Mouse (Mus musculus): Measurements from ENCODE around the gene Notch2. TPM values are rescaled to one million over a fixed set of nuclear protein-coding genes. Genes with fewer than 3 reads are reported as not detected.

Gene Notch2
- 16.3 and 16.6 TPM in 2 replicates for total RNA-seq (2015; ENCODE audit: low replicate concordance)
- 11.0 and 18.5 TPM in 2 replicates for total RNA-seq (2017; ENCODE audit: low replicate concordance)

DNA sequence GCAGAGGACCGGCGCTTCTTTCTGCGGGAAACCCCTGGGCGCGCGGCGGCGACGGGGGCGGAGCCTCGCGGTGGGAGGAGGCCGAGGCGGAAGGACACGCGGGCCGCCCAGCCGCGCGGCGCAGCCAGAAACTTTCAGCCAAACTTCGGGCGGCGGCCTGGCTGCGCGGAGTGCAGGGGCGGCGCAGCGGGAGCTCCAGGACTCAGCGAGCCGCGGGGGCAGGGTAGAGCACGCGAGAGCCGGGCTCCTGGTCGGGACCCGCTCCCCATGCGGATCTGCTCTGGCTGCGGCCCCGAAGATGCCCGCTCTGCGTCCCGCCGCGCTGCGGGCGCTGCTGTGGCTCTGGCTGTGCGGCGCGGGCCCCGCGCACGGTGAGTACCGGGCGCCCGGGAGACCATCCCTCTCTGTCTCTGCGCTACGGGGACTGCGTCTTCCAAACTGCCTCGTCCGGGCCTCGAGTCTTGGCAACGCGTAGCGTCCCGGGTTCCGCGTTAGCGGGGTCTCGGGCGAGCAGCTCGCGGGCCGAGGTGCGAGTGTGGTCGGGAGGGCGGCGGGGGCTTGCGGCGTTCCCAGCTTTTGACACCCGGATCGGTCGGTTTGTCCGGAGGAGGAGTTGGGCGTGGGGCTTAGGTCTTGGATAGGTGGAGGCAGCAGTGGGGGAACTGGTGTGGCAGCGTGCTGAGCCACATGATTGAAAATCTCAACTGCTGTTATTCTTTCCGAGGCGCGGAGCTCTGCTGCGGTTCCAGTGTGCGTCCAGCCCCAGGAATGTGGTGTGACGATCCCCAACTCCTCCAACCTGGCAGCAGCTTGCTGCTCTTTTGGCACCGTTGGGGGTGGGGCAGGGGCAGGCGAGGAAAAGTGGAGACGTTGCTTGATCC, at the start of gene Notch2:
Notch2 (plus strand) TSS at position 127 of the 881 bp plus-strand sequence.
- ATAC-seq (replicated peaks; ENCODE audit: low FRiP score, poor library complexity, severe bottlenecking) = peak; percentile 91

DNA sequence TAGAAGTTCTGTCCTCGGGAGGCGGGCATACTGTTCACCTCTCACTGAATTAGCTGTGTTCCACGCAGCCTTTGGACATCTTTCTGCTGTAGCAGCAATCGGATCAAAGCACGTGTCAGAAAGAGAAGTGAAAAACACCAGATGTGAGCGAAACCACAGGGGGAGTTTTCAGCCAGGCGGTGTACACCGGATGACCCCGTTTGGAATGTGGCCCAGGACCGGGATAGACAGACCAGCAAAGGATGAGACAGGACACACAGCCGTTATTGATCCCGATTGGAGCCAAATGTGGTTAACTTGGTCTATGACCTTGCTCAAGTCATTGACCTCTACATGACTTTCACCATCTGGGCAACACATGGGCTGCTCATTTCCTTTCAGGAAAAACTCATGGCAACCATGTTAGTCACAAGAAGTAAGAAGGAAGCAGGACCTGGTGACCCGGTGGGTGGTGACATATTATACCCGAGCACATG, 48.4 kb upstream of the Notch2 start:
- ATAC-seq (replicated peaks; ENCODE audit: low FRiP score, poor library complexity, severe bottlenecking) = no peak

DNA sequence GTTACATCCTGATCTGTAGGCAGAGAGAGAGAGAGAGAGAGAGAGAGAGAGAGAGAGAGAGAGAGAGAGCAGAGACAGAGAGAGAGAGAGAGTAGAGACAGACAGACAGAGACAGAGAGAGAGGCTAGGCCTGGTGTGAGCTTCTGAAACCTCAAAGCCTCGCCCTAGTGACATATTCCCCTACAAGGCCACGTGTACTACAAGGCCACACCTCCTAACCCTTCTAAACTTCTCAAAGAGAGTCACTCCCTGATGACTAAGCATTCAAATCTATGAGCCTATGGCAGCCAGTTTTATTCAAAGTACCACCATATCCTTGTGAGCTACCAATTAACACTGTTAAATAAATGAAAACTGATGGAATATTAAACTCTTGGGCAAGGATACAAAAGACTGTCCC, 45.7 kb upstream of the Notch2 start:
- ATAC-seq (replicated peaks; ENCODE audit: low FRiP score, poor library complexity, severe bottlenecking) = no peak

DNA sequence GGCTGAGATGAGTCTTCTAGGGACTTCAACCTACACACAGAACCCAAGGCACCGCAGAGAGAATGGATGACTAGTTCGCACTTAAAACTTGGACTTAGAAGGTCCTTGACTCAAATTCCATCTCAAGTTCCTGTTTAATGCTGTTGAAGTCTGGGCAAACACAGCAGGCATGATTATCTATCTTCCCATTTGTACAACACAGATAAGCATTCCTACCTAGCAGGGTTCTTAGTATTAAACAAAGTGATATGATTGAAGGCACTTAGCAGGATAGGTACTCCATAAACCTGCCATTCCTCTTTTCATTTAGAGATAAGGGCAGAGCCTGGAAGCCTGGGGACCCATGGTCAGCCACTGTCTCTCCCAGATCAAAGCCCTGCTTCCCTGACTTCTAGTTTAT, 45.1 kb upstream of the Notch2 start:
- ATAC-seq (replicated peaks; ENCODE audit: low FRiP score, poor library complexity, severe bottlenecking) = no peak

DNA sequence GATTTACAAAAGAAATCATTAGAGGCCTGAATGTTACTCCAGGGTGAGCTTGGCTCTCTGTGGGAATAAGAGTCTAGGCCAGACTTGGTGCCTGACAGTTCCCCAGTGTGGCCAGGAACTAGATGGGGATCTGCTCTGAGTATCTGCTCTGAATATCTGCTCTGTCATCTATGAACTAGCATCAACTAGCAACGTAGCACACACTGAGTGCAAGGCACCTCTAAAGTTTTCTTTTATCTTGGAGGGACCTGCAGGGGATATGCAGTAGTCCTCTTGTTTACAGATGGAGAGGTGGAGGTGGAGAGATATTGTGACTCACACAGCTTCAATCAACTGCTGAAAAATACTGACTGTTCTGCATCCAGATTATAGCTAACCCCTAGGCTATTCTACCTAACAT, 44.3 kb upstream of the Notch2 start:
- no peak for ATAC-seq (replicated peaks; ENCODE audit: low FRiP score, poor library complexity, severe bottlenecking)

DNA sequence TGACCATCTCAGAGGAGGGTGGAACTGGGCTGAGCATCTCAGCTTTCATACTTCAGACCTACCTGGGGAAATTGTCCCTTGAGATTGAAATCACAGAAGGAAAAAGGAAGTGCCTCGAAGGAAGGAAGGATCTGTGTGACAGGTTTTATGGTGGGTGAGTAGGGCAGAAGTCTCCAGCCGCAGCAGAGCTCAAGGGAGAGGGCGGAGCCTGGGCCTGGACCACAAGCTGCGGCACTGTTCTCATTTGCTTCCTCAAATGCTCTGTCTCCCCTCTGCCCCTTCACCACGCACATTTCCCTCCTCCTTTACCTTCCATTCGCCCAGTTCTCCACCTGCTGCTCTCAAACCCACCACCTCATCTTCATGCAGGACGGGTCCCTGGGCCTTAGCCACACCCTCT, 42.2 kb upstream of the Notch2 start:
- peak; percentile 36; the same call in 1 of the 2 replicates for ATAC-seq (replicated peaks; ENCODE audit: low FRiP score, poor library complexity, severe bottlenecking)

DNA sequence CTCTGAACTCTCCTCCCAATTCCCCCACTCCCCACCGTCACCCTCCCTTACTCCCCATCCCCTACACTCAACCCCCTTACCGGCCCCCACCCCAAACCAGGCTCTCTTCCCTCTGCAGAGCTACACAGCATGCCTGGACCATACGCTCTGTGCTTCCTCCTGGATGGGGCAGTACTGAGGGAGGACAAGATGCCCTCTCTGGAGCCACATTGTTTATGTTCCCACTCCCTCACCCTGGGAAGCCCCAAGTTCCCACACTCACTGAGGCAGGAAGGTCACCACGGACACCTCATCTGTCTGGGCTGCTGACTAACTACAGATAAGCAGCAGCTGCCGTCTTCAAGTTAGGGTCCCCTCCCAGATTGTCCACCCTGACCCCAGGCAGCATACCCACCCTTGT, 41.1 kb upstream of the Notch2 start:
- ATAC-seq (replicated peaks; ENCODE audit: low FRiP score, poor library complexity, severe bottlenecking) = no peak

DNA sequence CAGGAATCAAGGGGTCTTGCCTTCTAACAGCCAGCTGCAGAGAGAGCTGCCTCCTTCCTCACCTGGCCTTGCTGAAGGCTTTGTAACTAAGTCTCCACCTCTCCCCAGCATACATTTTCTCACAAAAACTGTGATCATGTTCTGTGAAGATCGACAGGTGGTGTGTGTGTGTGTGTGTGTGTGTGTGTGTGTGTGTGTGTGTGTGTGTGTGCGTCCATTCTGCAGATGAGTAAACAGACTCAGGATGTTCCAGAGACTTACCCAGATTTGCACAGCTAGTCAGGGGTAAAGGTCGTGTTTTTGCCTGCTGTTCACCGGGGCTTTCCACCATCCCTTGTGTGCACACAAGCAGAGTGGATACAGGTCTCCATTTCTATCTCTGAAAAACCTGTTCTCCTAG, 40.6 kb upstream of the Notch2 start:
- ATAC-seq (replicated peaks; ENCODE audit: low FRiP score, poor library complexity, severe bottlenecking) = no peak

DNA sequence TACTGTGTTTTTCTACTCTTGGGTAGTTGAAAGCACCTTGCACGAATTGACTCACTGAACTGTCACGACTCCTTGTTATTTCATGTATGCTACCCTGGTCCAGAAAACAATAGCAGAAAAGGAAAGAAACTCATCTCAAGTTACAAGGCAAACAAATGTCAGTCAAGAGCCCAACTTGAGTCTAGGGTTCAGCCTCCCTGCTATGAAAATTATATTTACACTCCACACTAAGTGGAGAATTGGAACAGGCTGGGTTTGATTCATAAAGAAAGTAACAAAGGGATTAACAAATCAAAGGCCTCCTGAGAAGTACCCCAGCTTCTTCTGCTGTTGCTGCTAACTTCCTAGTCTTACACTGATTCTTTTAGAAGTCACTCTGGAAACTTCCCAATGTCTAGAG, 40.0 kb upstream of the Notch2 start:
- no peak for ATAC-seq (replicated peaks; ENCODE audit: low FRiP score, poor library complexity, severe bottlenecking)

DNA sequence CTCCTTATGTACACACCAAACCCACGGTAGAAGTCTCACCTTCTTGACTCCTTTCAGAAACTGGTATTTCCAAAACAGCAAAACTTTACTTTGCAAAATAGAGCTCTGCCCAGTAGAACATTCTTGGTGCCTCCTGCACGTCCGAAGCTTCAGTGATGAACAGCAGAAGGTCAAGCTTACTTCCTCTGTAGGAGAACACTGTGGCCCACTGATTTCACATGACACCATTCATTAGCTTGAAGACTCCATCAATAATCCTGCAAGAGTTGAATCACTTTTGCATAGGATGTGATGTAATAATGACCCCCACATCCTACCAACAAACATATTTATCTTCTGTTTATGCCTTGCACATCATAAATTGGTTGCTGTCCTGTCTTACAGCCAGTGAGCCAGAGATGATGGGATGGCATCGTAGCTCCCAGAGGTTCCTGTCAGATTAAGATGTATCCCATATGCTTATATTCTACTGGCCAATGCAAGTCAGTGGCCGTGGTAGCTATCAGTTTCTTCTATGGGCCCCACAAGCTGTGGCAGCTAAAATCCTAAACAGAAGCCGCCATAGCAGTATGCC, 39.0 kb upstream of the Notch2 start:
- ATAC-seq (replicated peaks; ENCODE audit: low FRiP score, poor library complexity, severe bottlenecking) = no peak

DNA sequence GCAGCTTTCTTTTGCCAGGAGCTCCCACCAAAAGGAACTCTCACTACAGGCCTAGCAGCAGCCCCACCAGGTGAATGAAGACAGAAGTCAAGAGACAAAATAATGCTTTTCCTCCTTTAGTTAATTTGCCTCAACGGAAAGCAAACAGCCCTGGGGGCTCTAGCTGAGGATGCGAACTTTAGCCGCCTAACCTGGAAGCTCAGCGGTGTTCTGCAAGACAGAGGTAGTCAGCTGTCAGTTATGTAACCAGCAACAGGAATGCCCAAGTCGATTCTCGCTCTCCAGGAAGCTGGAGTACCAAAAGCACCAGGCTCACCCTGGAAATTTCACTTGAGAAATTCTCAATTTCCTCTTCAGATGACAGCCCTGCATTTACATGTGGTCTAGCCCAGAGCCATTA, 36.6 kb upstream of the Notch2 start:
- ATAC-seq (replicated peaks; ENCODE audit: low FRiP score, poor library complexity, severe bottlenecking) = no peak

DNA sequence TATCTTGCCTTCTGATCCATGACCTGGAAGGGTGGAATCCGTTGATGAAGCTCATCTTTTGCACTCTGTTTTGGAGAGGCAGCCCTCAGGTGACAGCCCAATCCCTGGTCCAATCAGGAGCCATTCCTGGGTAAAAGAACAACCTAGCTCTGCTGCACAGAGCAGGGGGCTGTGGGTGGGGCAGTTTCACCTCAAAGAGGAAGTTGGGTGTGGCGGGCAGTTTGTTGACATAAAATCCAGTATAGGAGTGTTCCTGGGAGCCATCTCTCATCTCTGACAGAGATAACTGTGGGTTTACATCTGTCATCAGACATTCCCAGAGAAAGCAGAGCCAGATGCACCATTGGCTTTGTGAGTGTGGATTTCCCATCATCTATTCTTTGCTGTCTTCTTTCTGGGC, 34.6 kb upstream of the Notch2 start:
- ATAC-seq (replicated peaks; ENCODE audit: low FRiP score, poor library complexity, severe bottlenecking) = no peak

DNA sequence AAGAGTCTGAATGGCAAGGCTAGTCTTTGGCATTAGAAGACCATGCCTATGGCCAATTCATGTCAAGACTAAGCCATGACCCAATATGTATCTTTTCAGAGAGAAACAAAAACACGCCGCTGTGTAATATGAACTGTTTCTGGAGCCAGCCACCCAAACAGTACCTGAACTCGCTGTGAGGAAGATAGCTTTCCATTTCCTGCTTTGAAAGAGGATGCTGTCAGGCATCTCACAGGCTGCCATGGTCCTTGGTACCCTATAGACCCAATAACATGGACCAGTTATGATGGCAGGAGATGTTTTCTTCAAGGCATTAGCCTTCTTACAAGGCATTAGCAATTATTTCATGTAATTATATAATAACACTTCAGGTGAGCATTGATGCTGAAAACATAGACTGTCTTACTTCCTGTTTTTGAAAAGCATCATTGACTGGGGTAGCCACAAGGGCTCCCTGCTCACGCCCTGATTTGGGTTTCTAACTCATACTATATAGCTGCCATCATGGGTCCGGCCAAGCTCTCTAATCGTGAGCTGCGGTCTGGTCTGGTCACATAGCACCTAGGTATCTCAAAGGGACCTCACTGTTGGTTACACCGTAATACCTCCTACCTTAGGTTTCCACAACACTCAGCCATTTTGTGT, 32.5 kb upstream of the Notch2 start:
- ATAC-seq (replicated peaks; ENCODE audit: low FRiP score, poor library complexity, severe bottlenecking) = no peak

DNA sequence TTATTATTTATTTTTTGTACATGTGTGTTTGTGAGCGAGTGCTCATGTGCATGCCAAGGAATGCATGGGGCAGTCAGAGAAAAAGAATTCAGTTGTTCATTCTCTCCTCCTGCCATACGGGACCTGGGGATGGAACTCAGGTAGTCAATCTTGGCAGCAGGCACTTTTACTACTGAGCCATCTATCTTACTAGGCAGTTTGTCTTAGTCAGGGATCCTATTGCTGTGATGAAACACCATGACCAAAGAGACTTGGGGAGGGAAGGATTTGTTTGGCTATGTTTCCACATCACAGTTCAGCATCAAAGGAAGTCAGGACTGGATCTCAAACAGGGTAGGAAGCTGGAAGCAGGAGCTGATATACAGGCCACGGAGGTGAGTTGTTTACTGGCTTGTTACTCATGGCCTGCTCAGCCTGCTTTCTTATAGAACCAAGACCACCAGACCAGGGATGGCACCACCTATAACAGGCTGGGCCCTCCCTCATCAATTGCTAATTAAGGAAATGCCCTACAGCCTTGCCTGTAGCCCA, 31.9 kb upstream of the Notch2 start:
- ATAC-seq (replicated peaks; ENCODE audit: low FRiP score, poor library complexity, severe bottlenecking) = no peak

DNA sequence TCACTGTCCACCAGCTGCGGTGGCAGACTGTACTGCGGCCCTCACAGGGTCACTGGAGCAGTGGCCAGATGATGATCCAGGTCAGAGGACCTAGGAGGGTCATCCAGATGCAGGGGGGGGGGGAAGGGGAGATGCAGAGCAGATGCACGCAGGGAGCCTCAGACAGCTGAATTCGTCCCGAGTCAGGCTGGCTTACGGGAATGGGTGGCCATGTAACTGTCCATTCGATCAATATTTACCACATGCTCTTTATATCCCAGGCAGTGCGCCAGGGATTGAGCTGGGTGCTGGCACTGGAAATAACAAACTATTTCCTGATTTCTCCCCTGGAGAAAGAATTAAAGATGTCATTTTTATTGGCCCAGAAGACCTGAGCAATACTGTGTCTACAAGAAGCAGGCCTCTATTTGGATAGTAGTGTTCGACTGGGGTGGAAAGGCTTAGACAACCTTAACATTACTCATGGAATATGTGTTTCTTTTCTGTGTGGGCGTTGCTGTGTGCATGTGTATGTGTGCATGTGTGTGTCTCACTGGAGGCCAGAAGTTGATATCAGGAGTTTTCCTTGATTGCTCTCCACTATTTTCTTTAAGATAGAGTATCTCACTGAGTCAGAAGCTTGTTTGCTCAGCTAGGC, 28.3 kb upstream of the Notch2 start:
- ATAC-seq (replicated peaks; ENCODE audit: low FRiP score, poor library complexity, severe bottlenecking) = no peak

DNA sequence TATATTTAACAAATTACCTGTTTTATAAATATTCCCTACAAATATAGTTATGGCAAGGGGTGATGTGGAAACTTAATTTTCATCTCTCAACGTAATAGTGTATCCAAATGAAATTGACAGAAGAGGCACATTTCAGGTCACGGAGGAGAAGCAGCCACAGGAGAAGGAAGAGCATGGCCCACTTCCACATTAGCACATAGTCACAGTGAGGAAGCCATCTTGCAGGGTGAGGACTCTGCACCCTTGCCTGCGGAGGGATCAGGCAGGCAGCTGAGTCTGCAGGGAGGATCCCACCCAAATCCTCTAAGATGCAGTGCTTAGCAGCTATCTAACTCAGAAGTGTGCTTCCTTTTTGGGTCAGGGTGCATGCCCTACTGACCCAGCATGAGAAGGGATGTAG, 27.6 kb upstream of the Notch2 start:
- ATAC-seq (replicated peaks; ENCODE audit: low FRiP score, poor library complexity, severe bottlenecking) = no peak

DNA sequence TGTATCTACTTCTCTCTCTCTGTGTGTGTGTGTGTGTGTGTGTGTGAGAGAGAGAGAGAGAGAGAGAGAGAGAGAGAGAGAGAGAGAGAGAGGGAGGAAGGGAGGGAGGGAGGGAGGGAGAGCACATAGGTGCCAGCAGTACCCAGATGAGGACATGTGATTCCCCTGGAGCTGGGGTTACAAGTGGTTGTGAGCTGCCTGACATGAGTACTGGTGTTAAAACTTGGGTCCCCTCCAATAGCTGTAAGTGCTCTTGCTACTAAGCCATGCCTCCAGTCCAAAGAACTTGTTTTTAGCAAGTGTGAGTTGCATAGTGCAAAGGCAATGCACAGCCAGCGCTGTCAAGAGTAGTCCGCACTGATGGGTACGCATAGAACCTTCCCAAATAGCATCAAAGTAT, 26.2 kb upstream of the Notch2 start:
- ATAC-seq (replicated peaks; ENCODE audit: low FRiP score, poor library complexity, severe bottlenecking) = no peak

DNA sequence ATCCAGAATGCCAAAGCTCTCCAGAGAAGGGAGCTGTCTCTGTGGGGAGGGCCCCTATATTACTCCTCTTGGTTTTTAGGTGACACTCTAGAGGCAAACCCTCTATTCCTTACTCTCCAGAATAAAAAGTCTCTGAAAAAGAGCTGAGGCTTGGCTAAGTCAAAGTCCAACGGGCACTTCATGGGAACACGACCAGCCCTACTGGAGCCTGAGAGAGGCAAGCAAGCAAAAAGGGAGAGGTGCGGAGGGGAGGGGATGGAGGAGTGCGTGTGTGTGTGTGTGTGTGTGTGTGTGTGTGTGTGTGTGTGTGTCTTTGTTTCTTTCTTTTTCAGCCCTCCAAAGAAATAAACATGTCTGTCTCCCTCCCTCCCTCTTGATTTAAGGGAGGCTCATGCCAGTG, 24.6 kb upstream of the Notch2 start:
- no peak for ATAC-seq (replicated peaks; ENCODE audit: low FRiP score, poor library complexity, severe bottlenecking)

DNA sequence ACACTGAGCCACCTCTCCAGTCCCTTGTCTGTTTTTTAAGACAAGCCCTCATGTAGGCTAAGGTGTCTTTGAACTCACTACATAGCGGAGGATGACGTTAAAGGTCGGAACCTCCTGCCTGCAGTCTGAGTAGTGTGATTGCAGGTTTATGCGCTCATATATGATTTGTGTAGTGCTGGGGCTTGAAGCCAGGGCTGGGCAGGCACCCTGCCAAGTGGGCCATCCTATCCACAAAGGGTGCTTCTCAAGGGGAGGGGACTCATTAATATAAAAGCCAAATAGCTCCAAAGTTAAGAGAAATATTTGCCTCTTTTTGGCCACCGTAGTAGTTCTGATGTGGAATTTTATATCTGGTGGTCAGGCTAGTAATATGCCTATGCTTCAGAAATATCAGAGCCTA, 22.8 kb upstream of the Notch2 start:
- no peak for ATAC-seq (replicated peaks; ENCODE audit: low FRiP score, poor library complexity, severe bottlenecking)

DNA sequence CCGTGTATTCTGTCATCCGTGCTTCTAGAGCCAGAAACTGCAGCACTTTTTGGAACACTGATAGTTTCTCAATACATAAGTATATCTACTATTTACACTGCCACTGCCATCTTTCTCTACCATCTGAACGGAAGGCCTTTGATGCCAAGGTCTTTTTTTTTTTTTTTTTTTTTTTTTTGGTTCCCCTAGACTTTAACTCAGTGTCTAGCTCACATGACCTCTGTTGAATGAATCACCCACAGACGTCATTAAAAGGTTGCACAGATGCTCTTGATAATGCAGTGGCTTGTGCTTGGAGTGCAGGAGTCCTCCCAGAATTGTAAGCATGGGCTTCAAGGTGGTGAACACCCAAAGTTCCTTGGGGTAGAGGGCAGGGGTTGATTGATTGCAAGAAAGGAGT, 21.0 kb upstream of the Notch2 start:
- no peak for ATAC-seq (replicated peaks; ENCODE audit: low FRiP score, poor library complexity, severe bottlenecking)

Data from erythroid progenitor cell, adult 5-6 weeks (primary cell).